Mouse (Mus musculus) embryonic fibroblast, embryonic 13.5 days (primary cell): Measurements from ENCODE around the gene Arnt2.

ENCODE experiments used
- CTCF ChIP-seq: IDR thresholded peaks from 2 replicates; pipeline ENCODE4 v1.5.1; 2011; ENCODE audit warnings: mild to moderate bottlenecking, control low read depth, low read length, moderate library complexity, borderline replicate concordance; ENCODE audit not compliant: insufficient read depth
- POLR2A ChIP-seq: IDR thresholded peaks from 2 replicates; pipeline ENCODE4 v1.6.1; 2011; ENCODE audit warnings: low read depth, mild to moderate bottlenecking, control low read depth, low read length, moderate library complexity

DNA sequence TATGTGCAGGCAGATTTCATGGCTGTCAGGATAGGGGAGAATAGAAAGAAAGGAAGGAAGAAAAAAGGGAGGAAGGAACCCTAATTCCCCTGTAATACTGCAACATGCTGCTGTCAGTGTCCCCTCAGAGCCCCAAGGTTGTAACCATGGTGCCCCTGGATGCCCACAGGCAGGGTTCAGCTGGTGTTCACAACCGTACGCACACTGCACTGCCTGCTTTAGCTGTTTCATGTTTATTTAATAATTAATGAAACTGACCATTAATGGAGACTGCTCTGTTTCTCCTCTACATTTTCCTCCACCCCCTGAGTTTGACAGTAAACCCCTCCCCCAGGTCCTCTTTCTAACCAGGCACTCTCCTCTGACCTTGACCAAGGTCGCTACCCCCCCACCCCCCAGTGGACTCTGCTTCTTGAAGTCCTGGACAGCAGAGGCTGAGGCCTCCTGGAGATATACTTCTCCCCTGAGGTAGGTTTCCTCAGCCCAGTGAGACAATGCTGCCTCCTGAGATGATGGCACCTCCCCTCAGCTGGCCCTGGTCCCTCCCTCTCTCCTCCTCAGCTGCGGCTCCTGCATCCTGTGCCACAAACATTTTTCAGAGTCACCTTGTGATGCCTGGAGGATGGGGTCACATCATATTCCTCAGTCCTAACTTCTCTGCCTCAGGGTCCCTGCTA lies 150.5 kb downstream of the Arnt2 start:
- TF ChIP-seq CTCF (no peak), POLR2A (no peak)
